Mouse (Mus musculus): ENCODE data around the gene Nts. TPM values are rescaled to one million over a fixed set of nuclear protein-coding genes. Genes with fewer than 3 reads are reported as not detected.

Gene Nts
- total and polyA plus RNA-seq, 2 experiments from 2014 or later: 15.2 to 19.3 TPM

DNA sequence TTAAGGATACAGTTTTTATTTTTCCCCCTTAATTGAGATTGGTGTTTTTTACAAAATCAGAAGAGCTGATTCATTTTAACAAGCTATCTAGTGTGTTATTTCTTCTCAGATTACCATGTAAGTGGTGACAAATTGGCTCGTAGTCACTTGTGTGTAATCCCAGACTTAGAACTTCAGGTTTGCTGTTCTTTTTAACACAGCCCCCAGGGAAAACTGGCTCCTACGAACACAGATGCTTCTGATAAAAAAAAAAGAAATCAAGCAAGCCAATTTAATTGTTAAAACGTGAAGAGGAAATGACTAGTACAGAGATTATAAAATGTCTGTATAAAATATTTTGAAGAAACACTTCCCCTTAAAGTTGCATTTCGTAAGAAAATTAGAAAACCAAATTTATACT, 17.1 kb upstream of the Nts start:
- Histone ChIP-seq H3K27ac (ENCODE audit: low read depth) (no peak overlapping the region), H3K9ac (replicated peaks; ENCODE audit: low read depth, low read length) (no peak overlapping the region), H3K27me3 (ENCODE audit: control insufficient read depth, insufficient read depth, low read length) (no peaks in the 10 kb centered on the region), H3K4me3 (ENCODE audit: low read depth, low read length) (no peak overlapping the region), H3K4me1 (ENCODE audit: control insufficient read depth, insufficient read depth) (no peaks in the 10 kb centered on the region), H3K36me3 (replicated peaks; ENCODE audit: control insufficient read depth, insufficient read depth, low read length) (no peaks in the 10 kb centered on the region), H3K4me2 (ENCODE audit: low read depth, low read length) (no peak overlapping the region), H3K9me3 (replicated peaks; ENCODE audit: control insufficient read depth, low read length) (no peaks in the 10 kb centered on the region)
- ATAC-seq (ENCODE audit: insufficient read depth, low read depth) (no peak), DNase-seq (ENCODE audit: low spot score) (no peak)
- TF ChIP-seq CTCF (IDR thresholded peaks at IDR 0.05; ENCODE audit: low read depth) (no peak), EP300 (IDR thresholded peaks at IDR 0.05; ENCODE audit: low read depth) (no peak)
- 43% methylated on average over 4 of the region's 4 CpGs for WGBS

- Histone ChIP-seq H3K4me2 (ENCODE audit: low read depth, low read length) (no peak overlapping the region), H3K27me3 (ENCODE audit: control insufficient read depth, insufficient read depth, low read length) (no peaks in the 10 kb centered on the region), H3K36me3 (replicated peaks; ENCODE audit: control insufficient read depth, insufficient read depth, low read length) (no peaks in the 10 kb centered on the region), H3K4me1 (ENCODE audit: control insufficient read depth, insufficient read depth) (no peaks in the 10 kb centered on the region), H3K4me3 (ENCODE audit: low read depth, low read length) (no peak overlapping the region), H3K9me3 (replicated peaks; ENCODE audit: control insufficient read depth, low read length) (no peaks in the 10 kb centered on the region), H3K9ac (replicated peaks; ENCODE audit: low read depth, low read length) (no peak overlapping the region), H3K27ac (ENCODE audit: low read depth) (no peak overlapping the region)
- ATAC-seq (ENCODE audit: insufficient read depth, low read depth) (no peak), DNase-seq (ENCODE audit: low spot score) (peak; percentile 36)
- TF ChIP-seq EP300 (IDR thresholded peaks at IDR 0.05; ENCODE audit: low read depth) (no peak), CTCF (IDR thresholded peaks at IDR 0.05; ENCODE audit: low read depth) (peak; percentile 71)
- 28% methylated on average over 4 of the region's 4 CpGs for WGBS
Measured at GRCm38 (mm10) chr10:102498754-102499153, 8.5 kb upstream of the Nts start.

DNA sequence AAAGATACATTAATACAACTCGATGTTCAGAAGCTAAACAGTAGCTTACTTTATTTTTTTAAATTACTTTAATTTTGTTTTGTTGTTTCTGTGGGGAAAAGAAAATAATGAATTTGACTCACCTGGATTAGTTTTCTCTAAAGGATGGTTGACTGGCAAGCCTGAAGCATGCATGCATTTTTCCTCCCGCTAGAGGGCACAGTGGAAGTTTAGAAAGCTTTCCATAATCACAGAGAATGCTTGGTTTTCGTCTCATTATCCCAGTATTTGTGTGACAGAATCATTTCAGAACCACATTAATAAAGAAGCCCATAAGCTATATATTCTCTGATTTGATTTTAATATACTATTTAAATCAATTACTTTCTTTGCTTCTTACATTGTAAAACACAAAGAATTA, 1.5 kb upstream of the Nts start:
- Histone ChIP-seq H3K27ac (ENCODE audit: low read depth) (no peak overlapping the region), H3K4me2 (ENCODE audit: low read depth, low read length) (no peak overlapping the region), H3K4me3 (ENCODE audit: low read depth, low read length) (no peak overlapping the region), H3K4me1 (ENCODE audit: control insufficient read depth, insufficient read depth) (no peaks in the 10 kb centered on the region), H3K36me3 (replicated peaks; ENCODE audit: control insufficient read depth, insufficient read depth, low read length) (no peaks in the 10 kb centered on the region), H3K9me3 (replicated peaks; ENCODE audit: control insufficient read depth, low read length) (no peaks in the 10 kb centered on the region), H3K27me3 (ENCODE audit: control insufficient read depth, insufficient read depth, low read length) (no peaks in the 10 kb centered on the region), H3K9ac (replicated peaks; ENCODE audit: low read depth, low read length) (no peak overlapping the region)
- no peak for TF ChIP-seq EP300 (IDR thresholded peaks at IDR 0.05; ENCODE audit: low read depth)
- TF ChIP-seq CTCF (IDR thresholded peaks at IDR 0.05; ENCODE audit: low read depth): peak; percentile 68
- no peak for ATAC-seq (ENCODE audit: insufficient read depth, low read depth)
- WGBS: 9% methylated on average over 3 of the region's 3 CpGs
- DNase-seq (ENCODE audit: low spot score): no peak

DNA sequence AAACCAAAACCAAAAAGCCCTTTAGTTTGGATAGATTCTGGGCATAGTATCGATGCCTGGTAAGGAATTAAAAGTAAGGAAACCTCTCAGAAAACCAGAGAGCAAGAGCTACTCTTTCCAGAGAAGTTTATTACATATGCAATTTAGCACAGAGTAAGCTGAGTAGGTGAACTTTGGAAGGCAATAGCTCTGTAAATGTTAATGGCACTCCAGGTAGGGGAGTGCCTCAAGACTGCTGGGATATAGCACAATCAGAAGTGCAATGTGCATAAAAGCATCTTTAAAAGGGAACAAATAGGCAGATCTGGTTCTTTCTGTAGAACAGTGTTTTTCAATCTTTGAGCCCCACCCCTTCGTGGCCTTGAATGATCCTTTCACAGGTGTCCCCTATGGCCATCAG, 20.9 kb downstream of the Nts start:
- no peak for ATAC-seq (ENCODE audit: insufficient read depth, low read depth)
- H3K4me1 ChIP-seq (ENCODE audit: control insufficient read depth, insufficient read depth): no peaks in the 10 kb centered on the region
- no peaks in the 10 kb centered on the region for H3K36me3 ChIP-seq (replicated peaks; ENCODE audit: control insufficient read depth, insufficient read depth, low read length)
- H3K9me3 ChIP-seq (replicated peaks; ENCODE audit: control insufficient read depth, low read length): no peaks in the 10 kb centered on the region
- no peak overlapping the region for H3K4me2 ChIP-seq (ENCODE audit: low read depth, low read length)
- H3K27me3 ChIP-seq (ENCODE audit: control insufficient read depth, insufficient read depth, low read length): no peaks in the 10 kb centered on the region
- no peak for TF ChIP-seq EP300 (IDR thresholded peaks at IDR 0.05; ENCODE audit: low read depth)
- TF ChIP-seq CTCF (IDR thresholded peaks at IDR 0.05; ENCODE audit: low read depth): no peak
- DNase-seq (ENCODE audit: low spot score): no peak
- H3K9ac ChIP-seq (replicated peaks; ENCODE audit: low read depth, low read length): no peak overlapping the region
- no peak overlapping the region for H3K4me3 ChIP-seq (ENCODE audit: low read depth, low read length)
- H3K27ac ChIP-seq (ENCODE audit: low read depth): no peak overlapping the region
- 61% methylated on average over 2 of the region's 2 CpGs for WGBS

DNA sequence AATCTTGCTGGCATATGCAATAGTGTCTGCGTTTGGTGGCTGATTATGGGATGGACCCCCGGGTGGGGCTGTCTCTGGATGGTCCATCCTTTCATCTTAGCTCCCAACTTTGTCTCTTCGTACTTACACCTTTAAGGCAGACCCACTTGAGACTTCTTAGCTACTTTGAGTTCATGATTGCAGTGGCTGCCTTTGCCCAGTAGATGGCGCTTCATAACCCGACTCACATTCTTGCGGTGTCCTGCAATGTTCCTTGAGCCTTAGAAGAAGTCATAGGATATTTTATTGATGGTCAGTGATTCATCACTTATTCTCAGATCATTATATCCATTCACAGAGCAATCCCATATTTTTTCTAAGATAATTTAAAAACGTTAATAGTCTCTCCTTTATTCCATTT, 38.5 kb downstream of the Nts start:
- no peak for ATAC-seq (ENCODE audit: insufficient read depth, low read depth)
- no peak overlapping the region for H3K4me2 ChIP-seq (ENCODE audit: low read depth, low read length)
- no peaks in the 10 kb centered on the region for H3K4me1 ChIP-seq (ENCODE audit: control insufficient read depth, insufficient read depth)
- no peak overlapping the region for H3K9ac ChIP-seq (replicated peaks; ENCODE audit: low read depth, low read length)
- no peak overlapping the region for H3K27ac ChIP-seq (ENCODE audit: low read depth)
- no peaks in the 10 kb centered on the region for H3K27me3 ChIP-seq (ENCODE audit: control insufficient read depth, insufficient read depth, low read length)
- peak; percentile 8 for DNase-seq (ENCODE audit: low spot score)
- H3K36me3 ChIP-seq (replicated peaks; ENCODE audit: control insufficient read depth, insufficient read depth, low read length): no peaks in the 10 kb centered on the region
- no peak overlapping the region for H3K4me3 ChIP-seq (ENCODE audit: low read depth, low read length)
- H3K9me3 ChIP-seq (replicated peaks; ENCODE audit: control insufficient read depth, low read length): no peaks in the 10 kb centered on the region
- WGBS: 7% methylated on average over 7 of the region's 7 CpGs
- TF ChIP-seq CTCF (IDR thresholded peaks at IDR 0.05; ENCODE audit: low read depth) (peak; percentile 78), EP300 (IDR thresholded peaks at IDR 0.05; ENCODE audit: low read depth) (no peak)

DNA sequence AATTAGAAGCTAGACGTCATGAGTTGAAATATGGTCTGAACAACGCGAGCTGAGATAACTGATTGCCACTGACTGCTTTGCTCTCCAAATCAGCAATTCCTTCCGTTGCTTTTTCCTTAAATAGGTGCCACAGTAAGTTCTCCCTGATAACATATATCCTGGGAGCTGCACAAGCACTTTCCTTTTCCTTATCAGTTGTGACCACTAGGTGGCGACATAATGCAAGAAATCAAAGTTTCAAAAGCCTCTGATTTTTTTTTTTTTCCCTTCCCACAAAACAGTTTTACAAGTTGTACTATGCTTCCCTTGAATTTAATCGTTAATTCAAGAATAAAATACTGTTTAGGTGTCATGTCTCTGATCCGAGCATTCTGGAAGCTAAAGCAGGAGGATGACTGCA, 40.8 kb downstream of the Nts start:
- TF ChIP-seq EP300 (IDR thresholded peaks at IDR 0.05; ENCODE audit: low read depth): no peak
- peak; percentile 69 for TF ChIP-seq CTCF (IDR thresholded peaks at IDR 0.05; ENCODE audit: low read depth)
- no peak overlapping the region for H3K4me2 ChIP-seq (ENCODE audit: low read depth, low read length)

More for the DNA sequence above, 40.8 kb downstream of the Nts start:
- Histone ChIP-seq H3K9me3 (replicated peaks; ENCODE audit: control insufficient read depth, low read length) (no peaks in the 10 kb centered on the region), H3K4me1 (ENCODE audit: control insufficient read depth, insufficient read depth) (no peaks in the 10 kb centered on the region), H3K27me3 (ENCODE audit: control insufficient read depth, insufficient read depth, low read length) (no peaks in the 10 kb centered on the region), H3K4me3 (ENCODE audit: low read depth, low read length) (no peak overlapping the region), H3K27ac (ENCODE audit: low read depth) (no peak overlapping the region), H3K36me3 (replicated peaks; ENCODE audit: control insufficient read depth, insufficient read depth, low read length) (no peaks in the 10 kb centered on the region), H3K9ac (replicated peaks; ENCODE audit: low read depth, low read length) (no peak overlapping the region)
- ATAC-seq (ENCODE audit: insufficient read depth, low read depth) (no peak), DNase-seq (ENCODE audit: low spot score) (peak; percentile 45)
- 1% methylated on average over 7 of the region's 7 CpGs for whole genome bisulfite sequencing

Data from heart, postnatal 0 days (tissue).